12 mouse cellular contexts compared by ENCODE assay signal in genomic region chr14:46436471-46437090, GRCm38 (mm10). TPM values are rescaled to one million over a fixed set of nuclear protein-coding genes. Genes with fewer than 3 reads are reported as not detected.
DNase-seq lines count a peak whose midpoint lies in the region; ATAC-seq lines count a peak whose summit lies in the region.
"Had no signal": no experiment of that assay in that cellular context is flagged by ENCODE, and none has a peak within 500 bp of the region (broad histone marks: within the 10 kb centered on the region; RNA-seq: fewer than 3 reads in every experiment).

No protein-coding gene starts in this region.

- no peaks in the 10 kb centered on the region for H3K36me3 ChIP-seq in heart, embryonic 12.5 days
- H3K36me3 ChIP-seq in midbrain, embryonic 10.5 days = no peaks in the 10 kb centered on the region
- H3K36me3 ChIP-seq in midbrain, embryonic 15.5 days (replicated peaks) = no peaks in the 10 kb centered on the region
- no peaks in the 10 kb centered on the region for H3K36me3 ChIP-seq in intestine, embryonic 16.5 days (ENCODE audit: control insufficient read depth, insufficient read depth, low read length)
- H3K36me3 ChIP-seq in stomach, embryonic 16.5 days (ENCODE audit: control insufficient read depth, insufficient read depth, low read length) = no peaks in the 10 kb centered on the region
- H3K36me3 ChIP-seq: hindbrain, embryonic 12.5 days had no signal

- ATAC-seq in heart, embryonic 12.5 days (ENCODE audit: insufficient number of reproducible peaks, low FRiP score) = no peak
- ATAC-seq in midbrain, embryonic 15.5 days (replicated peaks) = no peak
- peak; percentile 55 for ATAC-seq in intestine, embryonic 16.5 days
- ATAC-seq in stomach, embryonic 16.5 days (ENCODE audit: insufficient read depth, low FRiP score) = no peak
- no peak for ATAC-seq in granulocyte monocyte progenitor cell, adult 5-6 weeks (replicated peaks; ENCODE audit: poor library complexity, severe bottlenecking)

- intact Hi-C loops in left cerebral cortex, postnatal 25 days (cut with DNase I) = no loop called here

- no peak overlapping the region for H3K27ac ChIP-seq in heart, embryonic 12.5 days (ENCODE audit: poor library complexity, severe bottlenecking)
- peak overlapping the region; percentile 55; the same call in 1 of the 2 replicates for H3K27ac ChIP-seq in midbrain, embryonic 10.5 days (replicated peaks)
- H3K27ac ChIP-seq in midbrain, embryonic 15.5 days = no peak overlapping the region
- H3K27ac ChIP-seq in intestine, embryonic 16.5 days (ENCODE audit: low read length) = peak overlapping the region; percentile 78
- peak overlapping the region; percentile 56 for H3K27ac ChIP-seq in stomach, embryonic 16.5 days (ENCODE audit: low read length)
- H3K27ac ChIP-seq: hindbrain, embryonic 12.5 days had no signal

- peaks cover 20% of the 10 kb centered on the region for H3K4me1 ChIP-seq in heart, embryonic 12.5 days (replicated peaks)
- H3K4me1 ChIP-seq in midbrain, embryonic 10.5 days = peaks cover 12% of the 10 kb centered on the region
- no peaks in the 10 kb centered on the region for H3K4me1 ChIP-seq in midbrain, embryonic 15.5 days
- peaks cover 5% of the 10 kb centered on the region; the same call in 1 of the 2 replicates for H3K4me1 ChIP-seq in intestine, embryonic 16.5 days (ENCODE audit: control insufficient read depth, insufficient read depth, low read length)
- no peaks in the 10 kb centered on the region for H3K4me1 ChIP-seq in stomach, embryonic 16.5 days (ENCODE audit: control insufficient read depth, insufficient read depth, low read length)

- DNase-seq in heart, postnatal 4 days = no peak
- DNase-seq in midbrain, embryonic 10.5 days (ENCODE audit: low spot score) = peak; percentile 20
- no peak for DNase-seq in left cerebral cortex, postnatal 25 days (ENCODE audit: low spot score in 2 of 2)

- no peaks in the 10 kb centered on the region for H3K9me3 ChIP-seq in heart, embryonic 12.5 days (replicated peaks)
- no peaks in the 10 kb centered on the region for H3K9me3 ChIP-seq in midbrain, embryonic 10.5 days (replicated peaks)
- no peaks in the 10 kb centered on the region for H3K9me3 ChIP-seq in midbrain, embryonic 15.5 days
- no peaks in the 10 kb centered on the region for H3K9me3 ChIP-seq in intestine, embryonic 16.5 days (ENCODE audit: control insufficient read depth, low read length)
- no peaks in the 10 kb centered on the region for H3K9me3 ChIP-seq in stomach, embryonic 16.5 days (replicated peaks; ENCODE audit: control insufficient read depth, low read length)
- H3K9me3 ChIP-seq: hindbrain, embryonic 12.5 days had no signal

- H3K4me3 ChIP-seq in heart, embryonic 12.5 days = no peak overlapping the region
- H3K4me3 ChIP-seq in midbrain, embryonic 10.5 days = peak overlapping the region; percentile 12; the same call in 1 of the 2 replicates
- no peak overlapping the region for H3K4me3 ChIP-seq in midbrain, embryonic 15.5 days
- no peak overlapping the region for H3K4me3 ChIP-seq in intestine, embryonic 16.5 days (ENCODE audit: low read length)
- H3K4me3 ChIP-seq in stomach, embryonic 16.5 days (replicated peaks; ENCODE audit: low read length) = no peak overlapping the region
- H3K4me3 ChIP-seq: hindbrain, embryonic 12.5 days had no signal

- H3K9ac ChIP-seq in heart, embryonic 12.5 days = 0 out of 2 replicates have a peak overlapping the region, but pooled peaks have one; percentile 8
- H3K9ac ChIP-seq in midbrain, embryonic 15.5 days = no peak overlapping the region
- no peak overlapping the region for H3K9ac ChIP-seq in intestine, embryonic 16.5 days (ENCODE audit: low read depth, low read length)
- no peak overlapping the region for H3K9ac ChIP-seq in stomach, embryonic 16.5 days (ENCODE audit: low read length)
- H3K9ac ChIP-seq: hindbrain, embryonic 12.5 days had no signal

- 14% methylated on average over 9 of the region's 9 CpGs for WGBS in heart, embryonic 12.5 days
- WGBS in midbrain, embryonic 10.5 days = 16% methylated on average over 9 of the region's 9 CpGs
- 16% methylated on average over 9 of the region's 9 CpGs for WGBS in midbrain, embryonic 15.5 days
- WGBS in intestine, embryonic 16.5 days = 11% methylated on average over 9 of the region's 9 CpGs
- 13% methylated on average over 9 of the region's 9 CpGs for WGBS in stomach, embryonic 16.5 days

- peak overlapping the region; percentile 54 for H3K4me2 ChIP-seq in heart, embryonic 12.5 days
- H3K4me2 ChIP-seq in midbrain, embryonic 15.5 days = no peak overlapping the region
- peak overlapping the region; percentile 29; the same call in 1 of the 2 replicates for H3K4me2 ChIP-seq in intestine, embryonic 16.5 days (ENCODE audit: low read depth, low read length)
- H3K4me2 ChIP-seq in stomach, embryonic 16.5 days (ENCODE audit: low read depth, low read length) = peak overlapping the region; percentile 11; the same call in 1 of the 2 replicates
- H3K4me2 ChIP-seq: hindbrain, embryonic 12.5 days had no signal

- no peaks in the 10 kb centered on the region for H3K27me3 ChIP-seq in heart, embryonic 12.5 days (replicated peaks)
- H3K27me3 ChIP-seq in midbrain, embryonic 10.5 days (ENCODE audit: low read depth, poor library complexity, severe bottlenecking) = no peaks in the 10 kb centered on the region
- H3K27me3 ChIP-seq in midbrain, embryonic 15.5 days (replicated peaks) = no peaks in the 10 kb centered on the region
- H3K27me3 ChIP-seq in intestine, embryonic 16.5 days (replicated peaks; ENCODE audit: control insufficient read depth, insufficient read depth, low read length) = no peaks in the 10 kb centered on the region
- no peaks in the 10 kb centered on the region for H3K27me3 ChIP-seq in stomach, embryonic 16.5 days (ENCODE audit: control insufficient read depth, insufficient read depth, low read length)
- H3K27me3 ChIP-seq: hindbrain, embryonic 12.5 days had no signal

RNA-seq across cellular contexts. Expression of gene Bmp4, which starts 46.1 kb away (rescaled TPM):
- 35.7 and 41.3 TPM in 2 replicates for polyA plus RNA-seq in heart, embryonic 12.5 days (2016; fragmentation: Nextera tagmentation; extraction: Ambion mirVana)
- 10 to 100 TPM; 10.2 to 16.2 TPM for total RNA-seq in heart, postnatal 4 days (2021)
- polyA plus RNA-seq in midbrain, embryonic 10.5 days (2016; fragmentation: Nextera tagmentation; extraction: Ambion mirVana) = 9.5 and 10.8 TPM in 2 replicates
- polyA plus RNA-seq in midbrain, embryonic 15.5 days (2015; fragmentation: Nextera tagmentation; extraction: Ambion mirVana) = 7.6 and 8.5 TPM in 2 replicates
- polyA plus RNA-seq in intestine, embryonic 16.5 days (2015; fragmentation: Nextera tagmentation; extraction: Ambion mirVana) = 67.2 and 75.2 TPM in 2 replicates
- polyA plus RNA-seq in stomach, embryonic 16.5 days (2015; fragmentation: Nextera tagmentation; extraction: Ambion mirVana) = 50.0 and 59.9 TPM in 2 replicates
- not detected in 2 replicates for total RNA-seq in granulocyte monocyte progenitor cell, adult 5-6 weeks (2014; fragmentation: Nextera tagmentation)
- total RNA-seq in granulocyte monocyte progenitor cell, adult 5-6 weeks (2017) = not detected in 2 replicates
- 1 to 10 TPM; 7.1 to 8.5 TPM for total RNA-seq in left cerebral cortex, postnatal 25 days (2021)
- polyA plus RNA-seq: C2C12 had no signal

RNA-seq across cellular contexts. Expression of gene Gm15217, which starts 57.4 kb away (rescaled TPM):
- 0.60 TPM in 1 of 2 replicates, not detected in the other for polyA plus RNA-seq in heart, embryonic 12.5 days (2016; fragmentation: Nextera tagmentation; extraction: Ambion mirVana)
- total RNA-seq in heart, postnatal 4 days (2021) = not detected
- polyA plus RNA-seq in midbrain, embryonic 10.5 days (2016; fragmentation: Nextera tagmentation; extraction: Ambion mirVana) = not detected in 2 replicates
- not detected in 2 replicates for polyA plus RNA-seq in midbrain, embryonic 15.5 days (2015; fragmentation: Nextera tagmentation; extraction: Ambion mirVana)
- polyA plus RNA-seq in intestine, embryonic 16.5 days (2015; fragmentation: Nextera tagmentation; extraction: Ambion mirVana) = 0.21 TPM in 1 of 2 replicates, not detected in the other
- polyA plus RNA-seq in stomach, embryonic 16.5 days (2015; fragmentation: Nextera tagmentation; extraction: Ambion mirVana) = 0.19 TPM in 1 of 2 replicates, not detected in the other
- total RNA-seq in granulocyte monocyte progenitor cell, adult 5-6 weeks (2014; fragmentation: Nextera tagmentation) = not detected in 2 replicates
- total RNA-seq in granulocyte monocyte progenitor cell, adult 5-6 weeks (2017) = not detected in 2 replicates
- not detected for total RNA-seq in left cerebral cortex, postnatal 25 days (2021)
- total RNA-seq: left cerebral cortex, postnatal 36 days; midbrain, postnatal 0 days had no signal
- polyA plus RNA-seq: C2C12; hindbrain, embryonic 12.5 days; midbrain, postnatal 0 days had no signal

Comparison
In these comparisons a context has a peak if more than half of its experiments do, and no peak if none do; other contexts are left out.
1. H3K27ac ChIP-seq: peak in midbrain, embryonic 10.5 days (single experiment), intestine, embryonic 16.5 days (single experiment) and stomach, embryonic 16.5 days (single experiment); none in heart, embryonic 12.5 days (single experiment) and midbrain, embryonic 15.5 days (single experiment).